8 mouse cellular contexts compared by ENCODE assay signal in the genomic region with DNA sequence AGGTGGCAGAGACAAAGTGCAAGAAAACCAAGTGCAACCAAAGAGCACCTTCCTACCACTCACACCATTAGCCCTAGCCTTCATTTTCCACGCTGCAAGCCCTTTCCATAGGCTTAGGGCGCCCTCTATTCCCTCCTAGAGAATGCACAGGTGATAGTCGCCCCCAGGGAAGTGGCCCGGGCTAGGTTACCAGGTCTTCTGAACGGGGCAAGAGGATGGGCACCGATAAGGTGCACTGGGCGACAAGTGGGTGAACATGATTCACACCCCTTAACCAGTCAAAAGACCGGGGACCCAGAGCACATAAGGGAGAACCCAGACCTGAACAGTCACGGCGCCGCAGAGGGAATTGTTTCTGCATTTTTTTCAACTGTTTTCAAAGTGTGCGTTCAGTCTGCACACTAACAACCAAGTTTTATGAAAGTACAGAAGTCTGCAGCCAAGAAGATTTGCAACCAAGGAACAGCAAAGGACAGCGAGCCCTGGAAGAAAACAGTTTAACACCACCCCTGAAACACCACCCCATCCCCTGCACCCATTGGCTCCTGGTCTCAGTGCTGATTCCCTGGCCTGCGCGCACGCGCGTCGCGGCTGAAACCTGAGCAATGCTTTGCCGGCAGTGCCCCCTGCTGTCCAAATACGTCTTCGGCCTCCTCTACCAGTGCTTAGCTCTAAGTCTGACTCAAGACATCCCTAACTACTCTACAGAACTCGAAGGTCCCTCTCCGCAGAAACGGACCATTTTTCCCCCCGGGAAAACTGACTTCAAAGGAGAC. TPM values are rescaled to one million over a fixed set of nuclear protein-coding genes. Genes with fewer than 3 reads are reported as not detected.
DNase-seq lines count a peak whose midpoint lies in the region; ATAC-seq and TF ChIP-seq lines count a peak whose summit lies in the region.

No protein-coding gene starts in this region.

- H3K27ac ChIP-seq in bone marrow, adult 2 months (ENCODE audit: control insufficient read depth, insufficient read depth, low read depth, low read length, poor library complexity) = no peak overlapping the region
- peak overlapping the region; percentile 60 for H3K27ac ChIP-seq in embryonic facial prominence, embryonic 15.5 days (replicated peaks)
- peak overlapping the region; percentile 72; the same call in 1 of the 2 replicates for H3K27ac ChIP-seq in heart, embryonic 10.5 days
- H3K27ac ChIP-seq in kidney, embryonic 15.5 days = peak overlapping the region; percentile 73

- 0 out of 2 replicates have a peak, but pooled peaks cover 1% of the 10 kb centered on the region for H3K4me1 ChIP-seq in bone marrow, adult 2 months (ENCODE audit: control insufficient read depth, insufficient read depth, low read length)
- H3K4me1 ChIP-seq in embryonic facial prominence, embryonic 15.5 days = peaks cover 5% of the 10 kb centered on the region; the same call in 1 of the 2 replicates
- peaks cover 5% of the 10 kb centered on the region; the same call in 1 of the 2 replicates for H3K4me1 ChIP-seq in heart, embryonic 10.5 days
- H3K4me1 ChIP-seq in kidney, embryonic 15.5 days = no peaks in the 10 kb centered on the region

- 0 out of 2 replicates have a peak, but pooled peaks have one; percentile 26 for TF ChIP-seq POLR2A in bone marrow, adult 2 months (IDR thresholded peaks at IDR 0.05; ENCODE audit: borderline replicate concordance, control insufficient read depth, low read depth, low read length)

- 0 out of 2 replicates have a peak, but pooled peaks cover under 1% of the 10 kb centered on the region for H3K36me3 ChIP-seq in embryonic facial prominence, embryonic 15.5 days
- peaks cover 1% of the 10 kb centered on the region; the same call in 1 of the 2 replicates for H3K36me3 ChIP-seq in heart, embryonic 10.5 days
- H3K36me3 ChIP-seq in kidney, embryonic 15.5 days = no peaks in the 10 kb centered on the region

- TF ChIP-seq CTCF in bone marrow, adult 2 months (IDR thresholded peaks at IDR 0.05; ENCODE audit: control insufficient read depth, insufficient read depth, low read length) = peak; percentile 98

- peak overlapping the region; percentile 37 for H3K9ac ChIP-seq in embryonic facial prominence, embryonic 15.5 days
- peak overlapping the region; percentile 55; the same call in 1 of the 2 replicates for H3K9ac ChIP-seq in kidney, embryonic 15.5 days

- WGBS in bone marrow, adult 2 months = 1% methylated on average over 27 of the region's 27 CpGs
- WGBS in embryonic facial prominence, embryonic 15.5 days = 2% methylated on average over 27 of the region's 27 CpGs
- WGBS in heart, embryonic 10.5 days = 2% methylated on average over 27 of the region's 27 CpGs
- WGBS in kidney, embryonic 15.5 days = under 1% methylated on average over 27 of the region's 27 CpGs

- no peaks in the 10 kb centered on the region; the same call in 1 of the 2 replicates for H3K27me3 ChIP-seq in embryonic facial prominence, embryonic 15.5 days
- H3K27me3 ChIP-seq in heart, embryonic 10.5 days (ENCODE audit: insufficient read depth, poor library complexity, severe bottlenecking) = peaks cover 6% of the 10 kb centered on the region; the same call in 1 of the 2 replicates
- H3K27me3 ChIP-seq in kidney, embryonic 15.5 days = no peaks in the 10 kb centered on the region

- peak overlapping the region; percentile 91 for H3K4me2 ChIP-seq in embryonic facial prominence, embryonic 15.5 days (replicated peaks)
- peak overlapping the region; percentile 94 for H3K4me2 ChIP-seq in kidney, embryonic 15.5 days

- no peaks in the 10 kb centered on the region for H3K9me3 ChIP-seq in embryonic facial prominence, embryonic 15.5 days (replicated peaks)
- no peaks in the 10 kb centered on the region for H3K9me3 ChIP-seq in heart, embryonic 10.5 days
- no peaks in the 10 kb centered on the region for H3K9me3 ChIP-seq in kidney, embryonic 15.5 days (replicated peaks)

- peak; percentile 92 for DNase-seq in 416B (ENCODE audit: low read depth)
- peak; percentile 96 for DNase-seq in heart, embryonic 10.5 days (ENCODE audit: low spot score)
- peak; percentile 94 for DNase-seq in liver
- DNase-seq in spleen, postnatal 4 days (ENCODE audit: low spot score in 2 of 2) = peak; percentile 91 to 96

- peak overlapping the region; percentile 44 for H3K4me3 ChIP-seq in bone marrow, adult 2 months (replicated peaks; ENCODE audit: control insufficient read depth, low read depth, low read length)
- H3K4me3 ChIP-seq in embryonic facial prominence, embryonic 15.5 days (replicated peaks) = peak overlapping the region; percentile 51
- H3K4me3 ChIP-seq in heart, embryonic 10.5 days = peak overlapping the region; percentile 61
- H3K4me3 ChIP-seq in kidney, embryonic 15.5 days (replicated peaks) = peak overlapping the region; percentile 56

- peak; percentile 93 for ATAC-seq in embryonic facial prominence, embryonic 15.5 days (ENCODE audit: insufficient number of reproducible peaks, low FRiP score, low TSS enrichment, low read depth)
- ATAC-seq in kidney, embryonic 15.5 days (replicated peaks; ENCODE audit: low FRiP score) = peak; percentile 95
- peak; percentile 94 for ATAC-seq in monocyte, adult 5-6 weeks (replicated peaks; ENCODE audit: insufficient number of reproducible peaks, low FRiP score, low TSS enrichment, poor library complexity, severe bottlenecking)

RNA-seq across cellular contexts. Expression of a gene that starts 24.7 kb away (rescaled TPM):
- 29.7 and 31.6 TPM in 2 replicates for polyA plus RNA-seq in bone marrow, adult 2 months (2011; ENCODE audit: insufficient read depth, insufficient read length, low replicate concordance, missing spikeins)
- polyA plus RNA-seq in embryonic facial prominence, embryonic 15.5 days (2015; fragmentation: Nextera tagmentation; extraction: Ambion mirVana) = 225 and 237 TPM in 2 replicates
- 148 and 160 TPM in 2 replicates for polyA plus RNA-seq in heart, embryonic 10.5 days (2016; fragmentation: Nextera tagmentation; extraction: Ambion mirVana)
- polyA plus RNA-seq in kidney, embryonic 15.5 days (2015; fragmentation: Nextera tagmentation; extraction: Ambion mirVana) = 166 and 167 TPM in 2 replicates
- total RNA-seq in monocyte, adult 5-6 weeks (2017) = 52.7 to 89.6 TPM (median 86.8 TPM) in 3 replicates

RNA-seq across cellular contexts. Expression of a gene that starts 47.9 kb away (rescaled TPM):
- polyA plus RNA-seq in bone marrow, adult 2 months (2011; ENCODE audit: insufficient read depth, insufficient read length, low replicate concordance, missing spikeins) = not detected in 2 replicates
- 0.05 TPM in 1 of 2 replicates, not detected in the other for polyA plus RNA-seq in embryonic facial prominence, embryonic 15.5 days (2015; fragmentation: Nextera tagmentation; extraction: Ambion mirVana)
- polyA plus RNA-seq in heart, embryonic 10.5 days (2016; fragmentation: Nextera tagmentation; extraction: Ambion mirVana) = not detected in 2 replicates
- polyA plus RNA-seq in kidney, embryonic 15.5 days (2015; fragmentation: Nextera tagmentation; extraction: Ambion mirVana) = not detected in 2 replicates
- not detected in 3 replicates for total RNA-seq in monocyte, adult 5-6 weeks (2017)

RNA-seq across cellular contexts. Expression of a gene that starts 58.9 kb away (rescaled TPM):
- 2.2 and 5.5 TPM in 2 replicates for polyA plus RNA-seq in bone marrow, adult 2 months (2011; ENCODE audit: insufficient read depth, insufficient read length, low replicate concordance, missing spikeins)
- polyA plus RNA-seq in embryonic facial prominence, embryonic 15.5 days (2015; fragmentation: Nextera tagmentation; extraction: Ambion mirVana) = 14.4 and 17.4 TPM in 2 replicates
- 17.4 and 19.3 TPM in 2 replicates for polyA plus RNA-seq in heart, embryonic 10.5 days (2016; fragmentation: Nextera tagmentation; extraction: Ambion mirVana)
- polyA plus RNA-seq in kidney, embryonic 15.5 days (2015; fragmentation: Nextera tagmentation; extraction: Ambion mirVana) = 22.3 and 22.5 TPM in 2 replicates
- 2.8 to 6.0 TPM (median 4.2 TPM) in 3 replicates for total RNA-seq in monocyte, adult 5-6 weeks (2017)
